Mouse (Mus musculus) forelimb bud, embryonic 11.5 days (tissue): Measurements from ENCODE around the gene Parp16.
"Not testable (repeated sequence)": the region's sequence is repeated elsewhere in the genome, so short reads cannot be mapped to it uniquely, and the experiment has no call there.

ENCODE experiments used
- DNase-seq: peaks from one replicate; pipeline ENCODE4 v3.0.0-alpha.2; 2012; ENCODE audit warnings: low read depth, low spot score

Parp16 gene

DNA sequence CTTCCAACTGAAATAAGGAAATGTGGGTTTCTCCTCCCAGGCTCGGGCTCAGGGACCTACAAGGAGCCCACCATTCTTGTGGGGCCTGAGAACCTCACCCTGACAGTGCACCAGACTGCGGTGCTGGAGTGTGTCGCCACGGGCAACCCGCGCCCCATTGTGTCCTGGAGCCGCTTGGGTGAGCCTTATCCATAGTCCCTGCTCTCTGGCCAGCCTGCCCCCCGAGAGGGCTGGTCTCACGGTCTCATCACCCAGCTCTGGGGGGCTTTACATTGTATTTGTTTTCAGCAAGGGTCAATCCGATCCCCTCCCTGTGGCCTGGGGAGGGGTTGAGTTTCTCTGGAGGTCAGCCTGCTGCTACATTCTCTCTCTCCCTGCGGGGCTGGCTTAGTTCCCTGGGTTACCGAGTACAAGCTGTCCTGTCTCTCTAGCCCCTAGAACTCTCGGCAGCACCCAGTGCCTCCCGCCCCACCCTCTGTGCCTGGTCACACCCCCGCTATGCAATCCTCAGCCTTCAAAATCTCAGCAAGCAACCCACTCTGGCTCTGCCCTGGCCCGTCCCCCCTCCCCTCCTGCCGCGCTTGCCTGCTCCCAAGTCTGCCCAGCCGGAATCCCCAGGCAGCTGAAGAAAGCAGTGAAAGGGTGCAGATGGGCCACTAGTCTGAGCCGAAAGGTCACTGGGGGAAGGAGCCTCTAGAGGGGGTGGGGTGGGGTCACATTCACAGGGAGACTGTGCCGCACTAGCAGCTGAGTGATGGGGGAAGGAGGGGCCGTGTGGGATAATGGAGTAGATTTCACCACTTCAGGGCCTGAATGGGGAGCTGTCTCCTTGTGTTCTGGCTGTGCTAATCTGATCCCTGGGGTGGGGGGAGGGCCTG is 16.6 kb upstream of the Parp16 start:
- DNase-seq, result no peak

DNA sequence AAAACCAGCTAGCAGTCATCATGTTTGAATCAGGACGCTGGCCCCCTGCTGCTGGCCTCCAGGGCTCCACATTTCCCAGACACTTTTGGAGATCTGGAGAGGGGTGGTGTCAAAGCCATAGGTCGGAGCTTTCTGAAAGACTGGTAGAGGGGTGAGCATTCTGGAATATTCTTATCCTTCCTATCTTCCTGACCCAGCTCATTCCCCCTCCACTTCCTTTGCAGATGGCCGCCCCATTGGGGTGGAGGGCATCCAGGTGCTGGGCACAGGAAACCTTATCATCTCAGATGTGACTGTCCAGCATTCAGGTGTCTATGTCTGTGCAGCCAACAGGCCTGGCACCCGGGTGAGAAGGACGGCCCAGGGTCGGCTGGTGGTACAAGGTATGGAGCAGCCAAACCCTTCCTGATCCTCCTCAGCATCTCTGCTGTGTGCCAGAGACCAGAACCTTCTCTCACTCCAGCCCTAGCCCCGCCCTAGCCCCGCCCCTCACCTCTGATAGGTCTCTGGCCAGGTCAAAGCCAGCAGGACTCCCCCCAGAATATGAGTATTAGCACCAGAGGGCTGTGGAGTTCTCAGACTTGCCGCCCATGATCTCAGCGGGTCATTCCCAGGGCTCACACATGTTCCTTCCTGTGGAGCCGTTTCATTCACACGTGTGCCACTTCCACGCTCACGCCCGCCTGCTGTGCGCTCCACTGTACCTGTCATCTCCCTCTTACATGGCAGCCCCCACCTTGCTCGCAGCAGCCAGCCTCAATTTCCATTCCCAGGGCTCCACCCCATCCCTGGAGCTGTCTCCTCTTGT is 15.1 kb upstream of the Parp16 start:
- DNase-seq, result no peak

DNA sequence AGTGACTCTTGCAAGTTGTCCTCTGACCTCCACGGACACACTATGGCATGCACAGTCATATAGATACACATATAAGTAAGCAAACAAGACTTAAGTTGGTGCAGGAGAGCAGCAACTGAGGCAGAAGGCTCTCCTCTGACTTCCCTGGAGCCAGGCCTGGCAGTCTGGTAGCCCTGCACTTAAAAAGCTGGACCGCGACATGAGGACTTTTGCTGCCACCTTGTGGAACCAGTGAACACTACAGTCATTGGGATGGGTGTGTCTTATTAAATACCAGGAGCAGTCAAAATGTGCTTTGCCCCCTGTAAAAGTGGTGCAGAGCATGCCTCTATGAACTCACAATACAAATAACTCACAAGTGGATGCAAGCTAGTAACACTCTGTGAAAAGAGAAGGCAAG is 6.6 kb upstream of the Parp16 start:
- peak; percentile 95 for DNase-seq

DNA sequence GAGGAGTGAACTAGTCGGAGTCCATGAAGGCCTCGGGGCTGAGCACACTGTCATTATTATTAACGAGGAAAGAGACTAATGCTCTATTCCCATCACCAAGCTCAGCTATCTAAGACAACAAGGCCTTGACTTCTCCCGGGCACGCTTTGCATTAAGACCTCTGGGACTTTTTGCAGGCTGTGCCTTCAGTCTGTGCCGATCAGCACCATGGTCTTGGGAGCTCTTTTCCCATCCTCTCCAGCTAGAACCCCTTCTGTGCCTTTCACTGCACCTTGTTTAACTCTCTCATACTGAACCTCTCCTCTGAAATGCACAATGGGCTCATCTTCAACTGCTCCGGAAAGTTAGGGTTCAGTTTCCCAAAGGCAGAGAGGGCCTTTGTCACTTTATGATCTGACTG is 4.8 kb upstream of the Parp16 start:
- DNase-seq, result no peak

DNA sequence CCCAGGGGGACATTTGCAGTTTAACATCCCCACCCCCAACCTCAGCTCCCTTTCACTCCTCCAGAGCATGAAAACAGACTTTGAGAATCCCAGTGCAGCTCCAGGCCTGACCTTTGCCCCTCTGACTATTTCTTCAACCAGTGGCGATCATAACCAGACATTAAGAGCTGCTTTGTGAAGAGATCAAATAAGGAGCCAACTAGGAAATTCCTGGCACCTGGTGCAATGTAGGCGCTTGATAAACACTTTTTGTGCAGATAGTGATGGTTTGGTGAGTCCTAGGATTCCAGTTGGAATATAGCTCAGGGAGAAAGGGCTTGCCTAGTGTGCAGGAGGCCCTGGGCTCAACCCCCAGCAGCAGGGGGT is 3.8 kb upstream of the Parp16 start:
- no peak for DNase-seq

DNA sequence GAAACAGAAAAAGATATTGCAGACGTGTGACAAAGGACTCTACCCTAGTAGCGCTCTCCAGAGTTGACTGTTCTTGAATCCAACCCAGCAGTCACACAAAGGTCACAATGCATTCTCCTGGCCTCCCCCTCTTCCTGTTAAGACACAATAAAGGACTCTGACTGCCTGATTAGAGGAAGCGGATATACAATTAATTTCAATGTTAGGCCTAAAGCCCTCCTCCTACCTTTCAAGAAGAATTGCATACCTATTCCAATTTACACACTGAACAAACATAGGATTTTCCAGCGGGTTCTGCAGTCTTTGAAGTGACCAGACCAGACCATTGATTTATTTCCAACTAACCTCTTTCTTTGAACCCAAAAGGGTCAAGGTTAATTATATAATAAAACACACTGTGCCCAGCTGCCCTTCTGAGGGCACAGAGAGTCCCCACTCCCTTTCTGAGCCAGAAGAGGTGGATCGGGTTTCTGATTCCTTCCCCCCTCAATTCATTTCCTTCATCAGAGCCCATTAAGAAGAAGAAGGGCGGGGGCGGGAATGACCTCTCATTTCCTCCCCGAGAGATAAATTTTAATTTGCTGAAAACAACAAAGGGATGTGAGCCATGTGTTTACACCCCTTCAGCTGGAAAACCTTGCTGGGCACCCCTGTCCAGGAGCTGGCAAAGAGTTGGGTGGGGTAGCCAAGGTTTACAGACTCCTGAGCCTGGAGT is 3.2 kb upstream of the Parp16 start:
- no peak for DNase-seq

DNA sequence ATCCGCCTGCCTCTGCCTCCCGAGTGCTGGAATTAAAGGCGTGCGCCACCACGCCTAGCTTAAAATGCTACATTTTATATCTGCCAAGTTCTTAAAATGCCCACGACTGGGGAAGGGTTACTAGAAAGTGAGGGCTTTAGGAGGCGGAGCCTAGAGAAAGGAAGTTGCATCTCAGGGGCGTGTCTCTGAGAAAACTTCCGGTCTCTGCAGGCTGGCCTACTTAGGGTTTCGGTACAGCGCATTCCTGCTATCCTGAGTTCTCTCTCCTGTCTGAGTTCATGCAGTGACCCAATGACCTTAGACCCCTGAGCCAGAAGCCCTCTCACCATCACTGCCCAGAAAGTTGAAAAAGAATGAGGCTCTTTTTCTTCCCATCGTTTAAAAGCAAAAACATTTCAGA is 1.9 kb upstream of the Parp16 start:
- DNase-seq, result no peak

DNA sequence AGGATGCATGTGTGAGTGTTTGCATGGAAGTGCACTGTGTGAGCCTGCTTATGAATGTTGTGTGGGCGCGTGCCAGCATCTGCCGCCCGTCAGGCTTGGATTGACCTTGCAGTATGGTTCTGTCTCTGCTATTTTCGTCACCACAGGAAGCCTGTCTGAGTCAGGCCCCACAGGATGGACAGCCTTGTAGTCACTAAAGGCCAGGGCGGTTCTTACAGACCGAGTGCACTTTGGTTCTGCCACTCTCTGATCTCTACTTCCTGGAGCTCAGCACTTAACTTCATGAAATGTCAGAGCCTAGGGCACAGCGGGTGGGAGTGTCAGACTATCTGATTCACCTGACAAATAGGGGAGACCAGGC is 448 bp downstream of the Parp16 start:
- no peak for DNase-seq

DNA sequence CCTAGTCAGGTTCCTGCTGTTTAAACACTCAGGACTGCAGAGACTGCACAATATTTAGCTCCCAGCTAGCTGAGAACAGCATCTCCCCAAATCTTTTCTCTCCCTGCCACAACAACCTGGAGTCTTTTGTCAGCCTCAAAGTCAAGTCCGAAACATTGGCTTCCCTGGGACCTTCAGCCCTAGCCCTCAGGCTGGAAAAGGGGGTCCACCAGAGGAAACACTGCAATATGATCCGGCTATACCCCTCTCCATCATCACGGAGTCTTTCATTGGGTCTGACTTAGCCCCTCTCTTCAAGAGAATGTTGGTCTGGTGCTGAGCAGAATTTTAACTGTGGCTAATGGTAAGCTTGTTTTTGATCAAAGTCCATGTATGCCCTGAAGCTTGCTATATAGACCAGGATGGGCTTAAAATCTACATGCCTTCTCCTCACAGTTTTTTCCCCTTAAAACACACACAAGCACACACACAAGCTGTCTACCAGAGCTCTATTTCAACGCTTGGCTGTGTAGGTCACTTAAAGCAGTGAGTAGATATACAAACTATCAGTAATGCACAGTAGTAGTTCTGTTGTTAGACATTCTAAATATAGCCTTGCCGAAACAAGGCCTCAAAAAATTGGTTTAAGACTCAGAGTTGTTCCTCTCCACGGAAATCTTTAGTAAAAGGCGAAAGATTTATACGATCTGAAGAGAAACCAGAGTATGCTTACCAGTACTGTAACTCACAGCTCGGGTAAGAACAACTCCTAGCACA is 1.0 kb downstream of the Parp16 start:
- DNase-seq, result peak; percentile 87

DNA sequence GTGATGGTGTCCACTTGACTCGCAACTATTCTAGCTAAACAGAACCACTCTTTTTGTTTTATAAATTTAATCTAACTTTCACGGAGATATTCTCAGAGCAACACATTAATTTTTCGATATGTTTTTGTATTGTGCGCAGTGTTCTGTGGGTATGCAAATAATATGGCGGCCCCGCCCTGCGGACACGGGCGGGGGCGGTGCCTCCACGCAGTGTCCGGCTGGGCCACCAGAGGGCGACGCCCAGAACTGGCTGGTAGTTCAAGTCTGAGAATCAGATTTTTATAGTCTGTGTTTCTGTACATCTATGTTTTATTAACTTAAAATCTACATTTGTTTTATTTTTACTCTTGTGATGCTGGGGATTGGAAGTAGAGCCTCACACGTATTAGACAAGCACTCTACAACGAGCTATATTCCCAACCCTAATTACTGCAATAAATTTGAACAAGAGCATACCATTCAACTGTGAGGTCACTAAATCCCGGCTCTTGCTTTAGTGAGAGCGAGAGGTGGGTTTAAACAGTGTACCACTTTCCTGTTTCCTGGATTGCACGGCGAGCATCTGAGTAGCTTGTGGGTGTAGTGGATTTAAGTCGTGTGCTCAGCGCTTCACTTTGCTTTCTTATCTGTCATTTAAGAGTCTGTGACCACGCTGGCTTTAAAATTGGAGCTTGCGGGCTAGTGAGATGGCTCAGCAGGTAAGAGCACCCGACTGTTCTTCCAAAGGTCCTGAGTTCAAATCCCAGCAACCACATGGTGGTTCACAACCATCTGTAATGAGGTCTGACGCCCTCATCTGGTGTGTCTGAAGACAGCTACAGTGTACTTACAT is 1.8 kb downstream of the Parp16 start:
- peak; percentile 92 for DNase-seq

DNA sequence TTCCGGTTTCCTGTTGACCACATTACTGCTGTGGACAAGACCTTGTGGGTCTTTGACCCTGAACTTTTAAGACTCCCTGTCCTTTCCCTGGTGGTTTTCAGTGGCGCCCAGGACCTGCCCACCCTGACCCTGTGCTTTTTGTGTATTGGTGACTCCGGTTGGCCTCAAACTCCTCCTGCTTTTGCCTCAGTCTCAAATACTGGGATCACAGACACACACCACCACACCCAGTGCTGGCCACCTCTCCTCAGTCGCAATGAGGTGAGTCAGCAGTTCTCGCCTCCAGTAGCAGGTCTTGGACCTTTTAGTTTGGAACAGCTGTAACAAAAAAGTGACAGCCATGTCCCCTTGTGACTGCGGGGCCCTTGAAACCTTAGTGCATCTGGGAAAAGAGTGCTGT is 2.7 kb downstream of the Parp16 start:
- no peak for DNase-seq

DNA sequence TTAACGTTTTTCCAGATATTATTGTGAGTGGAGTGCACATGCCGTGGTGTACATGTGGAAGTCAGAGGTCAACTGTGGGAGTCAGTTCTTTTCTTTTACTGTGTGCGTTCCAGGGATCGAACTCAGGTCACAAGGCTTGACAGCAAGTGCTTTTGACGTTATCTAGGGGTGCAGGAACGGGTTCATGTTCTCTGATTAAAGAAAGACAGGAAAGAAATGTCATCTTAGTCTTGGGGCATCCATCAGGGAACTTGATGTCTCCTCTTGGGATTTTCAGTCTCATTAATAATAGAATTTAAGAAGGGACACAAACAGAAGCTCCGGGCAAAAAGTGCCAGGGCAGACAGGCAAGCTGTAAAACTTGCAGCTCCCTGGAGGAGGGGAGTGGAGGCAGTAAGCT is 4.6 kb downstream of the Parp16 start:
- DNase-seq, result no peak

DNA sequence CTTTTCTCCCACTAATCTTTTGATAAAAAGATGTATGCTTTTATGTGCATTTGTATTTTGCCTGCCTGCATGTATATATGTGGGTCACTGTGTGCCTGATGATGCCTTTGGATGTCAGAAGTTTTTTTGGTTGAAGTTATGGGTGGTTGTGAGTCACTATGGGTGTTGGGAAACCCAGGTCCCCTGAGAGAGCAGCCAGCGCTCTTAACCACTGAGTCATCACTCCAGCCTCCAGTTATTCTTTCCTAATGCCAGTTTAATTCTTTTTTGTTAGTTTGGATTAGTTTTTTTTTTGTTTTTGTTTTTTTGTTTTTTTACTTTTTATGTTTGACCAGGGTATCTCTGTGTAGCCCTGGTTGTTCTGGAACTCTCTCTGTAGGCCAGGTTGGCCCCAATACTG is 5.5 kb downstream of the Parp16 start:
- DNase-seq, result no peak

DNA sequence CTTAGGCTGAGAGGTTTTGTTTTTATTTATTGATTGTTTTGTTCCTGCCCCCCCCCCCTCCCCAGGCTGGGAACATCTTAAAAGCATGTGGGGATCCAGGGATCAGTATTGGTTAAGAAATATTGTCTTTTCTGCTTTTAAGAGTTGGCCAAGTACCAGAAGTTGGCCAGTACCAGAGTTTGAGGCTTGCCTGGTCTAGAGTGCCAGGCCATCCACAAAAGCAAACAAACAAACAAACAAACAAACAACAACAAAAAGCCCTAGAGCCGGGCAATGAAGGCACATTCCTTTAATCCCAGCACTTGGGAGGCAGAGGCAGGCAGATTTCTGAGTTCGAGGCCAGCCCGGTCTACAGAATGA is 5.8 kb downstream of the Parp16 start:
- peak; percentile 52 for DNase-seq

DNA sequence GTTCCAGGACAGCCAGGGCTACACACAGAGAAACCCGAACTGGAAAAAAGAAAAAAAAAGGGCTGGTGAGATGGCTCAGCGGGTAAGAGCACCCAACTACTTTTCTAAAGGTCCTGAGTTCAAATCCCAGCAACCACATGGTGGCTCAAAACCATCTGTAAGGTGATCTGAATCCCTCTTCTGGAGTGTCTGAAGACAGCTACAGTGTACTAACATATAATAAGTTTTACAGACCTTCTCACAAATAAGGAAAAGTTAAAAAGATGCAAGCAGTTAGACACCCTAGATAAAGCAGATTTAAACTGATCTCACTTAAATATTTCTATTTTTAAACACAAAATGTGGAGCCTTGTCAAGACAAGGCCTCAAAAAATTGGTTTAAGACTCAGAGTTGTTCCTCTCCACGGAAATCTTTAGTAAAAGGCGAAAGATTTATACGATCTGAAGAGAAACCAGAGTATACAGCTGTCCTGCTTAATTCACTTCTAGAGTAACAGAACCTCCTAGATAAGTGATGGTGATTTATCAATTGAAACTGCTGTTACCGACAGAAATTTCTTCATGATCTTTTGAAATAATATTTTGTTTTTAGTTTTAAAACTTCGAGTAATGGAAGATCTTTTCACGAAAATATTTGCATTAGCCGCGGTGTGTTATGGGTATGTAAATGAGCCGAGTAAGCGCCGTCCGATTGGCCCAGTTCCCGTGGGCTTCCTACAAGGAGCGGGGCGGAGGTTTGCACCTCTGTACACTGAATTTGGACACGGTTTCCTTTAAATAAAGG is 6.4 kb downstream of the Parp16 start:
- DNase-seq, result peak; percentile 92

DNA sequence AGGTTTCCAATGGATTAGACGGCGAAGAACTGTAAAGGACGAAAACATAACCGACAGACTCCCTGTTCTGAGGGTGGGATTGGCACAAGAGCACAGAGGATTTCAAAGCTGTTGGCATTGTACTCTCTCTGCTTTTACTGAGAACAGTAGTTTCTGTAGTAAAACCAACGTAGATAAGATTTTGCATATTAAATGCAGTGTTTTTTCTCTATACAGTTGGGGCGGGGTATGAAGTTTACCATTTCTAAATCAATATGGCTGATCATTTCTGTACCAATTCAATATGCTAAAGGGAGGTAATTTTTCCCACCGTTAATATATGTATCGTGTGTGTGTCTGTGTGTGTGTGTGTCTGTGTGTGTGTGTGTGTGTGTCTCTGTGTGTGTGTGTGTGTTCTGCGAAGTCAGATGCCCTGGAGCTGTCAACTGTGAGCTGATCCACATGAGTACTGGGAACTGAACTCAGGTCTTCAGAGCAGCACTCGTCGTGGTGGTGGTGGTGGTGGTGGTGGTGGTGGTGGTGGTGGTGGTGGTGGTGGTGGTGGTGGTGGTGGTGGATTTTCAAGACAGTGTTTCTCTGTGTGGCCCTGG is 7.1 kb downstream of the Parp16 start:
- DNase-seq, result no peak

DNA sequence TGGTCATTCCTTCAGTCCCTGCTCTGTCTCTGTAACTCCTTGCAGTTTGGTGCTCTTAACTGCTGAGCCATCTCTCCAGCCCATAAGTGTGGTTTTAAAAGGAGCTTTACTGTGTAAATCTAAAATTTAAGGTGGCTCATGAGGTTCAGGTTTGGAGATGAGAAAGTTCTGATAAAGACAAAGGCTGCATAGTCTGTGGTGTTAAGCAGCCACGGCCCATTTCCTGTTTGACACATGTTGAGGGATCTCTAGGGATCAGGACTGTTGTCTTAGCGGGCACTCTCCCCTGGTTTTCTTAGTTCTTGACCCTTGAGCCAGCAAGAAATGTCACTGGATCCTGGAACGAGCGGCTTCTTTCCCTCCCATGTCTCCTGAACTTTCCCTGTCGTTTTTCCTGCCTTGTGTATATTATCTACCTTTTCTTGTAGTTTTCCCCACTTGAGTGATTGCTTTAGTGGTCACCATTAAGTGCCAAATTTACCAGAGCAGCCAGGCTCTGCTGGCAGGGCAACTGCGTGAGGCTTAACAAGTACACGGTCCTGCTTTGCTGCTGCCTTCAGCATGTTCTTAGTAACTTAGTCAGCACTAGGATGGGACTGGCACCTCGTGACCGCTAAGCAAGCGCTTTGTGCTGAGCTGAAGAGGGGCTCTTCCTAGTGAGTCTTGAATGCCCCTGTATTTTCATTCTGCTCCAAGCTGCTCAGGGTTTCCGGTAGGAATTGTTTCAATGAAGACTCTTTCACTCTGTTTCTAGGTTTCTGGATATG is 10.1 kb downstream of the Parp16 start:
- DNase-seq, result no peak

DNA sequence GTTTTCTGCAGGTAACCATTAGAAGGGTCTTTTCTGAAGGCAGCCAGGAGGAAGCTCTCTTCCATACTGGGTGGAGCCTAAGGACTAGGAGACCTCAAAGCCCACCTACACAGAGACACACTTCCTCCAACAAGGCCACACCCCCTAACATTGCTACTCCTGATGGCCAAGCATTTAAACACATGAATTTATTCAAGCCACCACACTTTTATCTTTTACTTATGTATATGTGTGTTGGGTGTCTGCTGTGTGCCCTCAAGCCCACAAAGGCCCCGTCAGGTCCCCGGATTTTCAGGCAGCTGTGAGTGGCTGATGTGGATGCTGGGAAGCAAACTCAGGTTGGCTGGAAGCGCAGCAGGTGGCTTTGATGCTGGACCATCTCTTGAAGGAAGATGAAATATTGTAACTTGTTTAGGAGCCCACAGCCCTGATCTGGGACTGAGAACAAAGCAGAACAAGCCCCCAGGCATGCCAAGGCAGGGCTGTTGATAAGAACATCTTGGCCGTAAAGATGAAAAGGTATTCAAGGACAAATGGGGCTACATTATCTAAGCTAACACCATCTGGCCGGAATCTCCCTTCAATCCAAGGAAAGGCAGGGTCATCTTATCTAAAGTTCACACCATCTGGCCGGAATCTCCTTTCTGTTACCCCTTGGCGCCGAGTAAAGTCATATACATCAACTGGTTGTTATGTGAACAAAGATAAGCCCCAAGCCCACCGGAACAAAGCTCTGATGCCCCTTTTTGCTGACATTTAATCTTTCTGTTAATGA is 12.1 kb downstream of the Parp16 start:
- DNase-seq, result not testable (repeated sequence)
